Mouse (Mus musculus) liver, embryonic 13.5 days (tissue): ENCODE results near the gene Psmd12. TPM values are rescaled to one million over a fixed set of nuclear protein-coding genes. Genes with fewer than 3 reads are reported as not detected.

Source experiments
- ATAC-seq: fragments of 200-750 bp; cut with Nextera tagmentation; 2 replicates; pipeline ENCODE4 v1.8.0; 2017; ENCODE audit warnings: low read depth, mild to moderate bottlenecking, moderate number of reproducible peaks, moderate library complexity
- DNase-seq: peaks from one replicate; pipeline ENCODE4 v3.0.0; 2022
- H3K27ac ChIP-seq: fragments of 300-500 bp; sonication (generic); 2 replicates; pipeline ENCODE4 v1.5.1; 2015; ENCODE audit warnings: moderate library complexity, mild to moderate bottlenecking, inconsistent platforms
- H3K27me3 ChIP-seq: fragments of 300-500 bp; sonication (generic); 2 replicates; pipeline ENCODE4 v1.6.1; 2015; ENCODE audit warnings: mild to moderate bottlenecking, inconsistent platforms
- H3K36me3 ChIP-seq: fragments of 300-500 bp; sonication (generic); 2 replicates; pipeline ENCODE4 v1.6.1; 2015; ENCODE audit warnings: mild to moderate bottlenecking, inconsistent platforms
- H3K4me1 ChIP-seq: fragments of 300-500 bp; sonication (generic); replicated peaks from 2 replicates; pipeline ENCODE4 v1.6.1; 2015; ENCODE audit warnings: inconsistent platforms
- H3K4me2 ChIP-seq: fragments of 300-500 bp; sonication (generic); 2 replicates; pipeline ENCODE4 v1.6.1; 2015; ENCODE audit warnings: inconsistent platforms, mild to moderate bottlenecking, moderate library complexity
- H3K4me3 ChIP-seq: fragments of 300-500 bp; sonication (generic); replicated peaks from 2 replicates; pipeline ENCODE4 v1.5.1; 2015; ENCODE audit warnings: mild to moderate bottlenecking, inconsistent platforms
- H3K9ac ChIP-seq: fragments of 300-500 bp; sonication (generic); 2 replicates; pipeline ENCODE4 v1.6.1; 2015; ENCODE audit warnings: mild to moderate bottlenecking, inconsistent platforms
- H3K9me3 ChIP-seq: fragments of 300-500 bp; sonication (generic); replicated peaks from 2 replicates; pipeline ENCODE4 v1.6.1; 2016; ENCODE audit warnings: inconsistent platforms
- WGBS: fragments of 180-500 bp; shearing (Covaris S2); methylation state at CpG from one replicate; pipeline ENCODE4 v1.1.7; 2015; ENCODE audit not compliant: insufficient replicate concordance; 5-methylcytosine and 5-hydroxymethylcytosine counted together
- polyA plus RNA-seq: library from polyadenylated mRNA; unstranded; fragments of >200 nt; fragmentation: Nextera tagmentation; extraction: Ambion mirVana; gene quantifications from 2 replicates; pipeline ENCODE4 v1.2.1, GENCODE M21; 2015

The Psmd12 gene
- 134 and 159 TPM in 2 replicates for polyA plus RNA-seq

- H3K4me3 ChIP-seq: peak within 1 kb of the TSS; percentile 83
- H3K4me1 ChIP-seq: peaks cover 35% of the 10 kb centered on the region
- H3K9ac ChIP-seq: peak within 1 kb of the TSS; percentile 91
- peak; percentile 97 for ATAC-seq
- H3K27ac ChIP-seq: peak within 1 kb of the TSS; percentile 80
- DNase-seq: peak; percentile 95
- H3K9me3 ChIP-seq: no peaks in the 10 kb centered on the region
- H3K36me3 ChIP-seq: peaks cover 6% of the 10 kb centered on the region
- H3K4me2 ChIP-seq: peak within 1 kb of the TSS; percentile 74
- WGBS: under 1% methylated on average over 51 of the region's 51 CpGs
- H3K27me3 ChIP-seq: no peaks in the 10 kb centered on the region
Observed at GRCm38 (mm10) chr11:107479053-107479861, at the start of gene Psmd12. Gene Psmd12 (plus strand): TSS chr11:107479484.

GRCm38 (mm10) chr11:107431197-107431965 is 47.9 kb upstream of the Psmd12 start:
- WGBS: 72% methylated on average over 7 of the region's 7 CpGs
- no peak overlapping the region for H3K4me3 ChIP-seq
- H3K4me1 ChIP-seq: peaks cover 20% of the 10 kb centered on the region
- no peaks in the 10 kb centered on the region for H3K36me3 ChIP-seq
- ATAC-seq: 0 out of 2 replicates have a peak, but pooled peaks have one; percentile 41
- no peaks in the 10 kb centered on the region for H3K27me3 ChIP-seq
- DNase-seq: no peak
- H3K9ac ChIP-seq: no peak overlapping the region
- peak overlapping the region; percentile 40 for H3K27ac ChIP-seq
- 0 out of 2 replicates have a peak, but pooled peaks cover 2% of the 10 kb centered on the region for H3K9me3 ChIP-seq
- H3K4me2 ChIP-seq: no peak overlapping the region

- Histone ChIP-seq H3K9me3 (0 out of 2 replicates have a peak, but pooled peaks cover 2% of the 10 kb centered on the region), H3K27me3 (no peaks in the 10 kb centered on the region), H3K9ac (no peak overlapping the region), H3K36me3 (no peaks in the 10 kb centered on the region), H3K4me1 (peaks cover 39% of the 10 kb centered on the region), H3K4me3 (no peak overlapping the region), H3K27ac (no peak overlapping the region), H3K4me2 (no peak overlapping the region)
- no peak for DNase-seq
- WGBS: 87% methylated on average over 6 of the region's 6 CpGs
- ATAC-seq: no peak
Observed at GRCm38 (mm10) chr11:107435776-107436449, 43.4 kb upstream of the Psmd12 start.

DNA sequence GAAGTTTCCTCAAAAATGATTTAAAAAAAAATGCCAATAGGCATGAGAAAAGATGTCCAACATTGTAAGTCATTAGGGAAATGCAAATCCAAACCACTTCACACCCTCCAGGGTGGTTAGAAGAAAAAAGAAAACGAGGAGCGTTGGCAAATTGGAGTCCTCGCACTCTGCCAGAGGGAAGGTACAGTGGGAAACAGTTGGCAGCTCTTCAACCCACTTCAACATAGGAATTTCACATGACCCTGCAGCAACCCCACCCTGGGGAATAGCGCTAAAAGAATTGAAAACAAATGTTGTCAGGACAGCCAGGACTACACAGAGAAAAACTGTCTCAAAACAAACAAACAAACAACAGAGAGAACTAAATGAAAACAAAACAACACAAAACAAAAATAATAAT is 41.6 kb upstream of the Psmd12 start:
- WGBS: 83% methylated on average over 4 of the region's 4 CpGs
- DNase-seq: no peak
- Histone ChIP-seq H3K9me3 (0 out of 2 replicates have a peak, but pooled peaks cover 2% of the 10 kb centered on the region), H3K9ac (no peak overlapping the region), H3K4me1 (peaks cover 34% of the 10 kb centered on the region), H3K27ac (no peak overlapping the region), H3K4me2 (no peak overlapping the region), H3K27me3 (no peaks in the 10 kb centered on the region), H3K4me3 (no peak overlapping the region), H3K36me3 (no peaks in the 10 kb centered on the region)
- no peak for ATAC-seq

GRCm38 (mm10) chr11:107438140-107438539 is 41.1 kb upstream of the Psmd12 start:
- DNase-seq: no peak
- no peak for ATAC-seq
- WGBS: 83% methylated on average over 3 of the region's 3 CpGs

GRCm38 (mm10) chr11:107441050-107441449 is 38.2 kb upstream of the Psmd12 start:
- WGBS: 60% methylated on average over 3 of the region's 3 CpGs
- H3K27ac ChIP-seq: no peak overlapping the region
- no peak for DNase-seq
- H3K4me2 ChIP-seq: no peak overlapping the region
- H3K36me3 ChIP-seq: no peaks in the 10 kb centered on the region
- ATAC-seq: no peak
- H3K4me3 ChIP-seq: no peak overlapping the region
- no peaks in the 10 kb centered on the region for H3K27me3 ChIP-seq
- H3K9ac ChIP-seq: no peak overlapping the region
- H3K4me1 ChIP-seq: peaks cover 50% of the 10 kb centered on the region
- H3K9me3 ChIP-seq: no peaks in the 10 kb centered on the region

More at GRCm38 (mm10) chr11:107438140-107438539, 41.1 kb upstream of the Psmd12 start:
- no peaks in the 10 kb centered on the region for H3K27me3 ChIP-seq
- H3K36me3 ChIP-seq: no peaks in the 10 kb centered on the region
- peaks cover 30% of the 10 kb centered on the region for H3K4me1 ChIP-seq
- no peak overlapping the region for H3K4me3 ChIP-seq
- no peak overlapping the region for H3K9ac ChIP-seq
- no peak overlapping the region for H3K4me2 ChIP-seq
- 0 out of 2 replicates have a peak, but pooled peaks cover 2% of the 10 kb centered on the region for H3K9me3 ChIP-seq
- H3K27ac ChIP-seq: no peak overlapping the region

- H3K4me3 ChIP-seq: no peak overlapping the region
- no peak for DNase-seq
- no peaks in the 10 kb centered on the region for H3K36me3 ChIP-seq
- H3K27me3 ChIP-seq: no peaks in the 10 kb centered on the region
- no peak overlapping the region for H3K9ac ChIP-seq
- WGBS: 73% methylated on average over 12 of the region's 12 CpGs
- peaks cover 69% of the 10 kb centered on the region for H3K4me1 ChIP-seq
- no peak overlapping the region for H3K4me2 ChIP-seq
- no peaks in the 10 kb centered on the region for H3K9me3 ChIP-seq
- peak overlapping the region; percentile 6; the same call in 1 of the 2 replicates for H3K27ac ChIP-seq
- no peak for ATAC-seq
Observed at GRCm38 (mm10) chr11:107443121-107444095, 35.9 kb upstream of the Psmd12 start.

DNA sequence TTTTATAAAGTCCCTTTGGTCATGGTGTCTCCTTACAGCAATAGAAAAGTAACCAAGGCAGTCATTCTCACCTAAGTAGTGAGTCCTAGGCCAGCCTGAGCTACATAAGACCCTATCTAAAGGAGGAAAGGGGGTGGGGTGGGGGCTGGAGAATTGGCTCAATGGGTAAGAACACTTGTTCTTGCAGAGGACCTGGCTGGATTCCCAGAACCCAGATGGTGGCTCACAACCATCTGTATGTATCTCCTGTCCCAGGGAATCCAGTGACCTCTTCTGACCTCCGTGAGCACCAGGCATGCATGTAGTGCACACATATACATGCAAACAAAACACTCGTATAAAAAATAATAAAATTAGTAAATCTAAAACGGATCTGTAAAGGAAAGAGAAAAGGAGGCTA is 33.6 kb upstream of the Psmd12 start:
- Histone ChIP-seq H3K27me3 (no peaks in the 10 kb centered on the region), H3K27ac (no peak overlapping the region), H3K36me3 (no peaks in the 10 kb centered on the region), H3K4me1 (peaks cover 76% of the 10 kb centered on the region), H3K4me2 (no peak overlapping the region), H3K4me3 (no peak overlapping the region), H3K9me3 (no peaks in the 10 kb centered on the region), H3K9ac (no peak overlapping the region)
- no peak for ATAC-seq
- 75% methylated on average over 3 of the region's 3 CpGs for WGBS
- DNase-seq: no peak

GRCm38 (mm10) chr11:107446650-107447049 is 32.6 kb upstream of the Psmd12 start:
- peaks cover 83% of the 10 kb centered on the region for H3K4me1 ChIP-seq
- peak overlapping the region; percentile 64 for H3K4me2 ChIP-seq
- no peaks in the 10 kb centered on the region for H3K9me3 ChIP-seq
- H3K4me3 ChIP-seq: peak overlapping the region; percentile 36
- H3K9ac ChIP-seq: peak overlapping the region; percentile 67
- peak overlapping the region; percentile 96 for H3K27ac ChIP-seq
- no peaks in the 10 kb centered on the region for H3K27me3 ChIP-seq
- DNase-seq: no peak
- ATAC-seq: no peak
- no peaks in the 10 kb centered on the region for H3K36me3 ChIP-seq
- 52% methylated on average over 6 of the region's 6 CpGs for WGBS

DNA sequence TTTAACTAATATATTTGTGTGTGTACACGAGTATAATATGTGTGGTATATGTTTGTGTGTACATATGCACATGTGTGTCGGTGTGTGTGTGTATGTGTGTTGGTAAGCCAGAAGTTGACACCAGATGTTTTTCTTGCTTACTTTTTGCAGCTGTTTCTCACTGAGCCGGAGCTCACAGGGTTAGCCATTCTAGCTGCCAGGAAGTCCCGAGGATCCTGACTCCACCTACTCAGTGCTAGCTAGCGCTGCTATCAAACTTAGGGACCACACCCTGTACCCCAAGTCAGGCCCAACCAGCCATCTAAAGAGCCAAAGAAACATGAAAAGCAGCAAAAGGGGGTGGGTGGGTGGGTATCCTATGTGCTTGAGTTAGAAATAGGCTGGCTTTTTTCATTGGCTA is 31.9 kb upstream of the Psmd12 start:
- H3K4me2 ChIP-seq: peak overlapping the region; percentile 64
- ATAC-seq (peak; percentile 84), DNase-seq (peak; percentile 56)
- no peaks in the 10 kb centered on the region for H3K9me3 ChIP-seq
- H3K27me3 ChIP-seq: no peaks in the 10 kb centered on the region
- no peaks in the 10 kb centered on the region for H3K36me3 ChIP-seq
- peak overlapping the region; percentile 96 for H3K27ac ChIP-seq
- peak overlapping the region; percentile 67 for H3K9ac ChIP-seq
- peaks cover 85% of the 10 kb centered on the region for H3K4me1 ChIP-seq
- WGBS: 18% methylated on average over 5 of the region's 5 CpGs
- H3K4me3 ChIP-seq: peak overlapping the region; percentile 36
